Mouse (Mus musculus) thymus, postnatal 36 days (tissue): ENCODE results near the gene Ints1.
A peak's percentile ranks its signal among the peaks of the same experiment; 100 is the strongest.

Experiments
- DNase-seq, 2 experiments: peaks; one replicate each; pipeline ENCODE4 v3.0.0; 2022; ENCODE audit warnings: mixed read lengths in 2 of 2

The Ints1 gene

GRCm38 (mm10) chr5:139702905-139703304 lies 72.6 kb downstream of the Ints1 start:
- DNase-seq: peak; percentile 52 to 58

GRCm38 (mm10) chr5:139702236-139702635 lies 73.2 kb downstream of the Ints1 start:
- no peak for DNase-seq
